Mouse (Mus musculus): ENCODE measurements around the gene Ccdc184.
A peak's percentile ranks its signal among the peaks of the same experiment; 100 is the strongest.

The Ccdc184 gene

GRCm38 (mm10) chr15:98155944-98156343 lies 11.0 kb upstream of the Ccdc184 start:
- peak; percentile 73 for DNase-seq (ENCODE audit: low read depth, low spot score)

- DNase-seq (ENCODE audit: low read depth, low spot score), result no peak
Observed at GRCm38 (mm10) chr15:98157253-98157652, 9.7 kb upstream of the Ccdc184 start.

- no peak for DNase-seq (ENCODE audit: low read depth, low spot score)
Observed at GRCm38 (mm10) chr15:98161026-98161805, 5.7 kb upstream of the Ccdc184 start.

GRCm38 (mm10) chr15:98162561-98162960 lies 4.4 kb upstream of the Ccdc184 start:
- no peak for DNase-seq (ENCODE audit: low read depth, low spot score)

- no peak for DNase-seq (ENCODE audit: low read depth, low spot score)
Observed at GRCm38 (mm10) chr15:98165525-98165924, 1.4 kb upstream of the Ccdc184 start, which contains the start of gene Asb8. Asb8 (minus strand) TSS chr15:98165625.

- DNase-seq (ENCODE audit: low read depth, low spot score), result peak; percentile 95
Observed at GRCm38 (mm10) chr15:98167645-98168621, 975 bp downstream of the Ccdc184 start.

GRCm38 (mm10) chr15:98168622-98169004 lies 1.7 kb downstream of the Ccdc184 start:
- DNase-seq (ENCODE audit: low read depth, low spot score), result no peak

- DNase-seq (ENCODE audit: low read depth, low spot score), result no peak
Observed at GRCm38 (mm10) chr15:98170365-98170764, 3.4 kb downstream of the Ccdc184 start.

- no peak for DNase-seq (ENCODE audit: low read depth, low spot score)
Observed at GRCm38 (mm10) chr15:98170917-98171316, 4.0 kb downstream of the Ccdc184 start.

GRCm38 (mm10) chr15:98172113-98172512 lies 5.2 kb downstream of the Ccdc184 start:
- no peak for DNase-seq (ENCODE audit: low read depth, low spot score)

- DNase-seq (ENCODE audit: low read depth, low spot score), result peak; percentile 62
Observed at GRCm38 (mm10) chr15:98173821-98174220, 6.9 kb downstream of the Ccdc184 start.

- DNase-seq (ENCODE audit: low read depth, low spot score), result no peak
Observed at GRCm38 (mm10) chr15:98177320-98177719, 10.4 kb downstream of the Ccdc184 start.

GRCm38 (mm10) chr15:98180567-98181131 lies 13.7 kb downstream of the Ccdc184 start:
- no peak for DNase-seq (ENCODE audit: low read depth, low spot score)

- DNase-seq (ENCODE audit: low read depth, low spot score), result peak; percentile 94
Observed at GRCm38 (mm10) chr15:98181132-98181711, 14.3 kb downstream of the Ccdc184 start.

- DNase-seq (ENCODE audit: low read depth, low spot score), result no peak
Observed at GRCm38 (mm10) chr15:98181856-98182570, 15.1 kb downstream of the Ccdc184 start.

- no peak for DNase-seq (ENCODE audit: low read depth, low spot score)
Observed at GRCm38 (mm10) chr15:98184456-98184855, 17.5 kb downstream of the Ccdc184 start.

GRCm38 (mm10) chr15:98195442-98195841 lies 28.5 kb downstream of the Ccdc184 start, which contains the start of gene Olfr288:
Olfr288 (minus strand) TSS chr15:98195542.
- DNase-seq (ENCODE audit: low read depth, low spot score), result no peak

- DNase-seq (ENCODE audit: low read depth, low spot score), result no peak
Observed at GRCm38 (mm10) chr15:98209676-98210075, 42.7 kb downstream of the Ccdc184 start.

- no peak for DNase-seq (ENCODE audit: low read depth, low spot score)
Observed at GRCm38 (mm10) chr15:98213336-98213870, 46.4 kb downstream of the Ccdc184 start.

GRCm38 (mm10) chr15:98214130-98214529 lies 47.2 kb downstream of the Ccdc184 start:
- DNase-seq (ENCODE audit: low read depth, low spot score), result peak; percentile 20

All from ES-CJ7 (cell line).